Mouse (Mus musculus): Measurements from ENCODE around the gene 1110051M20Rik. TPM values are rescaled to one million over a fixed set of nuclear protein-coding genes. Genes with fewer than 3 reads are reported as not detected.

Gene 1110051M20Rik
- total RNA-seq, 2 experiments from 2014 or later: 5.8 to 9.6 TPM

DNA sequence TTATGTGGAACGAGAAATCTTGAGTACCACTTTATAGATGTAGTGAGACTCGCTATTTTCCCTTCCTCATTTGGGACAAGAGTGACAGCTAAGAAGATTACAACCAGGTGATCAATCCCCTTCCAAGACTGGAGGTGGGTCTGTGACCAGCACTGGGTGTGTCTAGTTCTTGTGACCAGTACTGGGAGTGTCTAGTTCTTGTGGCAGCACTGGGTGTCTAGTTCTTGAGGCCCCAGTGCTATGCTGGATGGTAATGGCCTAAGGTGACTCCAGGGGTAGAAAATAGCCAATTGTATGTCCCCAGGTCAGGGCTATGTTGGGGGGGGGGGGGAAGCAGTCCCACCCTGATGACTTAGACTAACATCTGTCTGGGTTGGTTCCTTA, 165.1 kb downstream of the 1110051M20Rik start:
- no peak for ATAC-seq (replicated peaks; ENCODE audit: poor library complexity, severe bottlenecking)

DNA sequence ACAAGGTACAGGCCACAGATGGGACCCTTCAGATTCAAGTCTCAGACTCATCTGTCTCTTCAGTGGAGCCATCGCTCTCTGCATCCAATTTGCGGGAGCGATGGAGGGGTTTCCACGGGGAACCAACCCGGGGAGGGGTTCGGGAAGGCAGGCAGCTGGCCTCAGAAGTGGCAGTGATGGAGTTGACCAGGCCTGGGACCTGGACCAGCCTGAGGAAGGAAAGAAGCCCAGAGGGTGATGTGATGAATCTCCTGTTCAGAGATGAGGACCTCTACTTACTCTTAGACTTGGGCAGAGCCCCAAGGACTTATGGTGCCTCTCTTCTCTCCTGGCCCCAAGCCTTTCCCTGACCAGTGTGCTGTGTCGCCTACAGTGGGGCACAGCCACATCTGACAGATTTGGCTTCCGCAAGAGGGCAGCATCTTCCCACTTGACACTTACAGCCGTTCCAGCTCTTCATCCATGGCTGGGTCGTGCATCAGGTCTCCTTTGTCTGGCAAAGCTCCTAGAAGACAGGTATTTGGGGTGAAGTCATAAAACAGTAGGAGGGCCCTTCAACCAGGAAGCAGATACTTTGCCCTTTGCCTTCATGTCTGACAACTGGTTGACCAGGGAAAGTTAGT, 165.6 kb downstream of the 1110051M20Rik start:
- no peak for ATAC-seq (replicated peaks; ENCODE audit: poor library complexity, severe bottlenecking)

DNA sequence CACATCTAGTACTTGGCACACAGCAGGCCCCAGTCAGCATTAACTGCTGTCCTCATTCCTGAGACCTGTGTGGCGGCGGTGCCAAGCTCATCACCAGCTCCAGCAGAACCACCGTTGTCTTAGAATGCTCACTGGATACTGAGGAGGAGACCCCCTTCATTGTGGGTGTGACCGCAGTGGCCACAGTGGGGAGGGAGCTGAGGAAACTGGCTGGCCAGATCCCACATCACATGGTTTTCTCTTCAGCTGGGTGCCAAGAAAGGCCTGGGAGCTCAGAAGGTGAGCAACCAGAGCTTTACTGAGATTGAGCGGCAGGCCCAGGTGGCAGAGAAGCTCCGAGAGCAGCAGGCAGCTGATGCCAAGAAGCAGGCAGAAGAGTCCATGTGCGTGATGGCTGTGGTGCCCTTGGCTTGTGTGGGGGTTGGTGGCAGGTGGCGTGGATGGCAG, 174.8 kb downstream of the 1110051M20Rik start:
- ATAC-seq (replicated peaks; ENCODE audit: poor library complexity, severe bottlenecking): no peak

DNA sequence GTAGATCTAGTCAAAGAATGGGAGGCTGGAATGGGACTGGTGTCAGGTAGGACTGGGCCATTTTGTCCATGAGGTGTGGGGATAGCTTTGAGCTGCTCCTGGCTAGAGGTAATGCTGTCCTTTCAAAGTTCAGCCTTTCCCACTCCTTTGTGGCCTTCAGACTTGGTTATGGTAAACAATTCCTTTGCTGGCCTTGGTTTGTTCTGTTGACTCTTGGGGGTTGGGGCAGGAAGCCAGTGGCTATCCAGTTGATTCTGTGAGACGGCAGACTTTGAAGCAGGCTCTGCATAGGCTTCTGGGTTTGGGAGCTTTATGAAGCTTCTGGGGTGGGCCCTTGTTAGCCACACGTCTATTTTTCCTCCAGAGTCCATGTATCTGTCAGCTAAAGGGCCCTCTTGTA, 175.8 kb downstream of the 1110051M20Rik start:
- no peak for ATAC-seq (replicated peaks; ENCODE audit: poor library complexity, severe bottlenecking)

DNA sequence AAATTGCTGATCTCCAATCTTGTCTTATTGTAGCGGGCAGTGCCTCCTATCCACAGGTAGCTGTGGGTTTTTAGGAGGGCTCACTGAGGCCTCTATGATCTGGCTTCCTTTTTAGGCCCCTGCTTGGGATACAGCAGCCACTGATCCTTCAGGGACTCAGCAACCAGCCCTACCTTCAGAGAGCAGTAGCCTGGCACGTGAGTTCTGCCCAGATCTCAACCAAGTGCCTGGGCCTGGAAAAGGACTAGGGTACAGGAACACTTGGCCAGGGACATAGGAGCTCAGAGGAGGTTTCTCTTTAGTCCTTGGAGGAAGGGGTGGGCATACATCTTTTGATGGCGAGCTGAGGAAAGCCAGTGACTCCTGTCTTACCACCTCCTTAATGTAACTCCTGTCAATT, 176.5 kb downstream of the 1110051M20Rik start:
- no peak for ATAC-seq (replicated peaks; ENCODE audit: poor library complexity, severe bottlenecking)

DNA sequence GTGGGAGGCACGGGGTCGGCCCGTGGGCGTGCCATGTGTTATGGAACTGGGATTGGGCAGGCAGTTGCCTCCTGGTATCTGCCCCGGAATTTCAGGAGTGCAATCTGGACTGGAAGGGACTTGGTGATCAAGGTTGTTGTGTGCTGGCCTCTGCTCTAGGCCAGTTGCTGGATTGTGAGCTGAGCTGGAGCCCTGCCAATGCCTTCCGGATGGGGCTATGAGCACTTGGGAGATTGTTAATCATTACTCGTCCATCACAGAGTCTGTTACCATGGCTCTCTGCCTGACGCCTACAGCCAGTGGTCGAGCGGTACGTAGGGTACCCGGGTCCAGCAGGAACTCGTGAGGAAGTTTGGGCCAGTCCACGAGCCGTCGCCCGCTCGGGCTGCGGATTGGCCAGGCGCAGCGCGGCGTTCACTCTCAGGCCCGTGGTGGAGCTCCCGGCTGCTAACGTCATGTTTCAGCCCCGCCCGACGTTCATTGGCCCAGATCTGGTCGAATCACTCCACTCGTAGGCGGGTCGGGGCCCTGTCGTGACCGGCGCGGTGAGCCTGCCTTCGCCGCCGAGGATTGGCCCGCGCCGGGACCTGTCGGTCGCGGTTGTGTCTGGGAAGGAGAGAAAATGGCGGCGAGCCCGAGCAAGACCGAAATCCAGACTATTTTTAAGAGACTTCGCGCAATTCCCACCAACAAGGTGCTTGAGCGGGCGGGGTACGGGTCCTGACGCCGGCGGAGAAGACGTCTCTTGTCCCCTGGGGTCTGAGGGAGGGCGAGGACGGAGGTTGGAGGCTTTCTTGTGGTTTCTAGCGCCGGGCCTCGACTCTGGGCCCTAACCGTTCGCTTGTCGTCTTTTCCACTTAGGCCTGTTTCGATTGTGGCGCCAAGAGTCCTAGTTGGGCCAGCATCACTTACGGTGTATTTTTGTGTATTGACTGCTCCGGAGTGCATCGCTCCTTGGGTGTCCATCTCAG, 179.5 kb downstream of the 1110051M20Rik start, which contains the start of gene Arfgap2:
Arfgap2 (plus strand) TSS at position 264 of the 971 bp plus-strand sequence.
- peak; percentile 95 for ATAC-seq (replicated peaks; ENCODE audit: poor library complexity, severe bottlenecking)

DNA sequence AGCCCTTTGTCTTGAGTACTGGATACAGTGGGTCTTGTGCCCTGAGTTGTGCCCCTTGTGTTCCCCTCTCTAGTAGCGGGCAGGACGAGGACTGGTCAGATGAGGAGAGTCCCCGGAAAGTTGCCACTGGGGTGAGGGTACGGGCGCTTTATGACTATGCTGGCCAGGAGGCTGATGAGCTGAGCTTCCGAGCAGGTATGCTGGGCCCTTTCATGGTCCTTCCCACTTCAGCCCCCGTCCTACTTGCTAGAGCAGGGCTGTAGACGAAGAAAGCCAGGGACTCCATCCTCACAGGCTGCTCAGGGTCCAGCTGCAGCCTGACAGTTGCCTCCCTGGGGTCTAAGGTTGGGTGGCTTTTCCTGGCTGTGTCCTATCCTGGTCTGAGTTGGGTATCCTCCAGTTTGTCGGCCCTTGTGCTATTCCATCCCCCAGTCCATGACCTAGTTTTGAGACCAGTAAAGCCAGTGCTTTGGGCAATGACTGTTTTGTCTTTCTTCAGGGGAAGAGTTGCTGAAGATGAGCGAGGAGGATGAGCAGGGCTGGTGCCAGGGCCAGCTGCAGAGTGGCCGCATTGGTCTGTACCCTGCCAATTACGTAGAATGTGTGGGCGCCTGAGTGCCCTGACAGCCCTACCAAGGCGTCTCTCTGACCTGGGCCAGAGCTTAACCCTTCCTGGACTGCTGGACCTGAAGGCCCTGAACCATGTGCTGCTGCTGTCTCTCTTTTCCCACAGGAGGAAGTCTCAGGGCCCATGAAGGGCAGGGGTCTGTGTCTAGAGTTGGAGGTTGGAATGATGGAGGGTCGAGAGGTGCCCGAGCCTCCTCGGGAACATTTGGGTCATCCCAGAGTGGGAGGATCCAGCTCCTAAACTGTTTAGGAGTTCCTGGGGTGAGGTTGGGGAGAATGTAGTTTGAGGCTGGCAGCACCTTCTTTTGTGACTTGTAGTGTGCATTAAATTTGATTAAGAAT, 180.5 kb downstream of the 1110051M20Rik start:
- no peak for ATAC-seq (replicated peaks; ENCODE audit: poor library complexity, severe bottlenecking)

DNA sequence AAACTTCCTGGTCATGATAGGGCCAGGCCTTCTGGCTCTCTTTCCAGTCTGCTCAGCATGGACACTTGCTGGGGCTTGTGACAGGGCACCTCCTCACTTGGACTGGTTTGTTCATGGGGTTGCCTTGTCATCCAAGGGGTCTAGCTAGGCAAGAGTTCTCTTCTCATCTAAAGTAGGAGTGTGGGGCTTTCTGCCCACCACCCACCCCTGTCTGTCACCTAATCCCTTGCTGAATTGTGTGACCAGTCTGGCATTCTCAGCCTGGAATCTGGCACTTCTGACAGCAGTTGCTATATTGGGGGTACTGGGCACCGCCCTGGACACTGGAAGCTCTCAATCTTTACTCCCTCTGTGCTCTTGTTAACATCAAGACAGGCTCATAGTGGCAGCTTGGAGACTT, 185.0 kb downstream of the 1110051M20Rik start:
- ATAC-seq (replicated peaks; ENCODE audit: poor library complexity, severe bottlenecking): no peak

DNA sequence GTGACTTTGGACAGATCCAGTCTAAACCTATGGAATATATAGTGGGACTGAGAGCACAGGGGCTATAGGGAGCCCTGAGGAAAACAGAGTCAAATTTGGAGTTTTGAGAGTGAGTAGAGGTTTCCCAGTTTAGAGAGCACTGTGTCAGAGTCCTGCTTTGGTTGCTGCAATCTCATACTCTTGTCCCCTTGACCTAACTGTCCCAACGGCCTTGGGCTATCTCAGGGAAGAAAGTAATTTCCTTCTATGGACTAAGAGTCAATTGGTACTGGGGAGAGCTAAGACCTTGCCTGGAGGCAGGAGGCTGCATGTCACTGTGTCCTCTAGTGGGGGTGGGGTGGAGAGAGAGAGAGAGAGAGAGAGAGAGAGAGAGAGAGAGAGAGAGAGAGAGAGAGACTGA, 185.7 kb downstream of the 1110051M20Rik start:
- ATAC-seq (replicated peaks; ENCODE audit: poor library complexity, severe bottlenecking): no peak

DNA sequence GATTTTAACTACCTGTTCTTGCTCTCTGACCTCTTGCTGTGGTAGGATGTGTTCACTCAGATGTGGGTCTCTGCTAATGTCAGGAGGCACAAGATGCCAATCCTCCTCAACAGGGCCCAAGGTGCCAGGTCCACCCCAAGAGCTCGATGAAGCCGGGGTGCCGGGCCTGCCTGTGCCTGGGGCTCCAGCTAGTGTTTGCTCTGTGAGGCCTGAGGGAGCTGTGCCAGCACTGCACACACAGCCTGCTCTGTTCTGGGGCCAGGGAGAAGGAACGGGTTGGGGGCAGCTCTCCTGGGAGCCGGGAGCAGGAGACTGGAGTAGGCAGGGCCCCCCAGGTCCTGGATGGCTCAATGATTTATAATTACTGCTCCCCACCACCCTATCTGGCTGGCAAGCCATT, 186.4 kb downstream of the 1110051M20Rik start:
- ATAC-seq (replicated peaks; ENCODE audit: poor library complexity, severe bottlenecking): no peak

DNA sequence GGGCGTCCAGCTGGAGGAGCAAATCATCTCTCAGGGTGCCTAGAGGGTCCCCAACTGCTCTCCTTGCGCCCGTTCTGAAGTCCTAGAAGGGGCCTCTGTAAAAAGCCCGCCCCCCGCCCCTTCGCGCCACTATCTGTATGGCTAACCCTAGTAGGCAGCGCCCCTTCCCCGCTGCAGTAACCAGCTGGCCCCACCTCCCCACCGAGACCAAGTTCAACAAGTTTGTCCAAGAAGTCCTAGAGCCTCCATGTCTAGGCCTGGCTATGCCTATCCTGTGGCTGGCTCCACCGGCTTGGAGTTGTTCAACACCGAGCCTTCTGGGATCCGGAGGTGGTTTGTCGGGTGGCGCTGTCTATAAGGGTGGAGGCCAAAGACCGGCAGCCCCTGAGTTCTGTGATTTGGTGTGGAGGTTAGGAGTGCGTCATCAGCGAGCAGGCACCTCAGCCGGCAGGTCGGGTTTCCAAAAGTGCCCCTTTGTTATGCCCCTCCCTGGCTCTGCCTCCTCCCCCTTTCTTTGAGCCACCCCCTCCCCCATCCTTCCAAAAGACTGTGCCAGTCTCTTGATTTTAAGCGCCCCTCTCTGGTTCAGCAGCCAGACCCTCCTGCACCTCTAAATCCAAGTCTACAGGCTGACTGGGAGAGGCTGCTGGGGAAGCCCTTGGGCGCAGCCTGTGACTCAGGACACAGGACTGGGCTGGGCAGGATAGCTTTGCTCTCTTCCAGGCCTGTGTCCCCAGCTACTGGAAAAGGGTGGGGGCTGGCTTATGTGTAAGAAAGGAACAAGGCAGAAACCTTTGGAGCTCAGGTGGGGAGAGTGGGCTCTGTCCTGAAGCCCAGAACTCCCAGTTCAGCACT, 187.2 kb downstream of the 1110051M20Rik start:
- peak; percentile 16 for ATAC-seq (replicated peaks; ENCODE audit: poor library complexity, severe bottlenecking)

DNA sequence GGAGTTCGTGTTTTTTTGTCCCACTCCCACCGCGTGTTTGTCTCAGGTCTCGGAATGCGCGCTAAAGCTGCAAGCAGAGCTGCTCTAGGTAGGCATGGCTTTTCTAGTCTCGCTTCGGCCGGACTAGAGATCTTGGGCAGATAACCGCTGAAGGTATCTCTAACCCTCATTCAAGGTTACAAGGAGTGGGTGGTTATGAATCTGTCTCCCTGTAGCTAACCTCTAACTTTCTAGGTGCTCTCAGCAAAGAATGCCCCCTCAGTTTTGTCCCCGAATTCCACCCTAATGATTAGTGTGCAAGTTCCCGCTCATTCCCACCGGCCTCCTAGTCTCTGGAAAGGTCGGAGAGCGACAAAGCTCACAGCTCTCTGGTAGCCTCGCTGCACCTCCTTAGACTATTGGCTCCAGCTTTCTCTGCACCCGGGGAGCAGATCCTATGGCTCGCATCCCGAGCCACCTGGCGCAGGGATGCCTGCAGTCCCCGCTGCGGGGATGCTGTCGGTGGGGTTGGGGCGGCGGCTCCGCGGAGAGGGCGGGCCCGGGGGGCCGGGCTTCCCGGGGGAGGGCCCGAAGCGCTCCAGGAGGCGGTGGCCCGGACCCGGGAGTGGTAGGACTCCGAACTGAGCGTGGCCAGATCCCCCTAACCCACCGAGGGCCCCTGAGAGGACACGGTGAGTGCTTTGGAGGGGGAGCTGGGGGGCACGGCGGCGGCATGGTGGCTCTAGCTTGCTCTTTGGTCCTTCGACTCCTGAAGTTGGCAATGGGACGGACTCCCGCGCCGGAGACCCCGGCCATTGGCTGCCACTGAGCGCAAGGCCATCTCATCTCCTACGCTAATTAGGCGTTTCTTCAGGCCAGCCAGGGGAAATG, 188.0 kb downstream of the 1110051M20Rik start:
- ATAC-seq (replicated peaks; ENCODE audit: poor library complexity, severe bottlenecking): peak; percentile 65

DNA sequence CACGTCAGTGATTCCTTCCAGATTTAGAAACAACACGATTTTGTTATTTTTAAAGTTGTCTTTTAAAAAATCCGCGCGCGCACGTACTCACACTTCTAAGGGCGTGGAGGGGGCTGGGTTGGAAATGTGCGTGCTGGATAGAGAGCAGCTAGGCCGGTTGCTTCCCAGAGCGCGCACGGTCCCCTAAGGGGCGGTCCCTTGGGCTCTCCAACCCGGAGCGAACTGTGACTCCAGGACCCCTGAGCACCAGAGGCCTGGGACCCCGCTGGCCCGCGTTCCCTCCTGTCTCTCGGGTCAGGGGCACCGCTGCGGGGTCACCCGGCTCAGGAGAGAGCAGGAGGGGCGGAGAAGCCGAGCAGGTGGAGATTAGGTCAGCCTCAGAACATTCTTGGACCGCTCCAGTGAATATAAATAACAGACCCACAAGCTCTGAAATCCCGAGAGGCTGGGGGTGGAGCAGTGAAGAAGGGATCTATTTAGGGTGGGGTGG, 188.8 kb downstream of the 1110051M20Rik start, which contains the start of gene Pacsin3:
Pacsin3 (plus strand) TSS at position 294 of the 490 bp plus-strand sequence.
- peak; percentile 34 for ATAC-seq (replicated peaks; ENCODE audit: poor library complexity, severe bottlenecking)

DNA sequence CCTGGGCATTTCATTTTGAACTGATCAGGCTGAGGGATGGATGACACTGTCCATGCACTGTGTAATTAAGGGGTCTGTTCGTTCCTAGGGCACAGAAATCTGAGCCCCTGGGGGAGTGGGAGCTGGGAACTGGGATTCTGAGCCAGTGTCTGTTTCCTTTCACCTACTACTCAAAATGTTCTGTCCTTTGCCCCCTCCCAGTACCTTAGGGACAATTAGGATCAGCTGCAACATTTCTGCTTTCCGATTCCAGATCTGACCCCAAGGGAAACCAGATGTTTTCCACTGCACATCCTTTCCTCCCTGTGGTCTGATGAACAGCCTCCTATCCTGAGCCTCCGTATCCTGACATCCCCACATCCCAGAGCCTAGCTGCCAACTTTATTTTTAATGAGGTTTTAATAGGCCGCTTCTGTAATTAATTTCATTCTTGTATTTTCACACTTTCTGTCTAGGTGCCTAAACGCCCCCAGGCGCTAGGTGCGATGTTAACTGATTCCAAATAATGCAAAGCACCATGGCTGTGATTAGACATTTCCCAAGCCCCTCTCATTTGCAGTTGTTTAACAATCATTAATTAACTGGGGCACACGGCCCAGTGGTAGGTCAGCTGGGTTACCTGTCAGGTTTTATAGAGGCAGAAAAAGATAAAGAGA, 189.7 kb downstream of the 1110051M20Rik start:
- ATAC-seq (replicated peaks; ENCODE audit: poor library complexity, severe bottlenecking): no peak

DNA sequence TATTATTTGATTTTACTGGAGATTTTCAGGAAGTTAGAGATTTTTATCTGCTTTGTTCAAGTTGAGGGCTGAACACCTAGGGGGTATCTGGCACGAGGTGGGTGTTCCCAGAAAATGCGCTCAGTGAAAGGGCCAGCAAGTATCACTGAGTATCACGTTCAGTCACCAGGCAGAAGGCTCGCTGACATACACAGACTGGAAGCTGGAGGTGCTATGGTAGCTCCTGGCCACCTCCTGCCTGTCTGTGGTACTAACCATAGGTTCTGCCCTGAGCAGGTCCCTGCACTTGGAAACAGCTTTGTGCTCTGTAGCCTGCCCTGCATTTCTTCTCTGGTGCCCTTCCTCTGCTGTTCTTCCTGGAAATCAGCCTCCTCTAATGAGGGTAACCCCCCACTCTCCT, 192.0 kb downstream of the 1110051M20Rik start:
- ATAC-seq (replicated peaks; ENCODE audit: poor library complexity, severe bottlenecking): no peak

DNA sequence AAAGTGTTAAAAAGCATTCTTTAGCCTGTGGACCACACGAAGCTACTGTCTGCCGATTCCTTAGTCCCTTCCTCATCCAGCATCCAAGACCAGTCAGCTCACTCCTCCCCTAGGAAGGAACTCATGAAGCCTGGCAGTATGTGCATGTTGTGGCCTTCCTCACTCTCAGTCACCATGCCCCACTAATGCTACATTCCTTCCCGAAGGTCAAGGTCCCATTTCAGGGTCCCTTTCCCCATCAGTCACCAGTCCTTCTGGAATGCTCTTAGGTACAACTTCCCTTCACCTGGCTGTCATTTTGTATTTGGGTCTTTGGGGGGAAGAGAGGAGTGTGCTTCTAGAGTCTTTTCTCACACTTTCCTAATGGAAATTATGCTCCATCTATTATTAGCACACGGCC, 192.5 kb downstream of the 1110051M20Rik start:
- no peak for ATAC-seq (replicated peaks; ENCODE audit: poor library complexity, severe bottlenecking)

DNA sequence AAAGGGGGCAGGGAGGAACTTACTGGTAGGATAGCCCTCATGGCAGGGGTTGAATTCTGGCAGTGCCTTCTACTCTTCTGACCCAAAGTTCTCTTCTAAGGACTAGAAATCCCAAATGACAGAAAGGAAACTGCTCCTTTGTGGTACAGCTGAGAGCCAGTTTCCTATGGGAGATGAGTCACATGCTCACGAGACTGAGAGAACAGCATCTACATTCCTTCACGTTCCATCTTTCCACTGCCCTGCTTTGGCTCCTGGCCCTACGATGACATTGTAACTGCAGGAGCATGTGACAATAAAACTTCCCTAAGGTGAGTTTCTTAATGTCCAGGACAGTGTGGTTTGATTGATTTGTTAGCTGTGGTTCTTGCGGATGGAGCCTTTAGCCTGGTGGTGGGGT, 196.1 kb downstream of the 1110051M20Rik start:
- no peak for ATAC-seq (replicated peaks; ENCODE audit: poor library complexity, severe bottlenecking)

Data from granulocyte monocyte progenitor cell, adult 5-6 weeks (primary cell).